Mouse (Mus musculus) induced T-regulatory cell, adult 2 months (primary cell): ENCODE measurements around the gene Ppfibp1.

Source experiments
- DNase-seq: peaks from one replicate; pipeline ENCODE4 v3.0.0-alpha.2; 2012; ENCODE audit warnings: low read depth

The Ppfibp1 gene

DNA sequence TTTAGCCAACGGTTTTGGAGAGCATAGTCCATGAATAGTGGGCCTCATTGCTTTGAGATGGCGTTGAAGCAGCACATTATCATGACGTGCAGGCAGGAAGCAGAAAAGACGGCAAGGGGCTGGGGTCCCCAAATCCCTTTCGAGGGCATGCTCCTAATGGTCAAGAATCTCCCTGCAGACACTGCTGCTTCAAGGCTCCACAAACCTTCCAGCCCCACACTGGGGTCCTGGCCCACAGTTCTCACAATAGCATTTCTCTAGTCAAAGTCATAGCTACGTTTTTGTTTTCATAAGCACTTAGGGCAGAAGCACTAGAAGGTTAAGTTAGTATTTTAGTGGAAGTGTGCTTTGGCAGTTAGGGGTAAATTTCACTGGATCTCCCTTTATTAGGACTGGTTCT lies 107.6 kb downstream of the Ppfibp1 start:
- DNase-seq = no peak

DNA sequence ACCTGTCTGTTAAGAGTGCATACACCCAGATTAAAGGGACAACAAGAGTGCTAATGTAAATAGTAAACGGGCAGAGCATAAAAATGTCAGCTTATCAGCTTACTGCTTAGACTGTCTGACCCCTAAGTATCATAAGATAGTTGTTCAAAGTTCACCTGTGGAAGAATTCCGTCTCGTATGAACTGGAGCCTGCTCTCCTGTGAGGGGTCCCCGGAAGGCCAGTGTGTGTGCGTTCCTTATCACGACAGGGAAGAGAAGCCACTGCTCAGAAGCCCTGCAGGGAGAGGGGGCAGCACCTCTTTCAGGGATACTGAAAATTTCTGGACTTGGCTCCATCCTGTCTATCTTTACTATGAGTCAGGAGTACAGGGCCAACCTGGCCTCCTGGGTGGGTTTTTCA lies 108.7 kb downstream of the Ppfibp1 start:
- DNase-seq = no peak

- no peak for DNase-seq
Observed at GRCm38 (mm10) chr6:146998710-146999109, 110.4 kb downstream of the Ppfibp1 start.

GRCm38 (mm10) chr6:146999302-146999701 lies 111.0 kb downstream of the Ppfibp1 start:
- DNase-seq = no peak

- no peak for DNase-seq
Observed at GRCm38 (mm10) chr6:146999755-147000154, 111.5 kb downstream of the Ppfibp1 start.

DNA sequence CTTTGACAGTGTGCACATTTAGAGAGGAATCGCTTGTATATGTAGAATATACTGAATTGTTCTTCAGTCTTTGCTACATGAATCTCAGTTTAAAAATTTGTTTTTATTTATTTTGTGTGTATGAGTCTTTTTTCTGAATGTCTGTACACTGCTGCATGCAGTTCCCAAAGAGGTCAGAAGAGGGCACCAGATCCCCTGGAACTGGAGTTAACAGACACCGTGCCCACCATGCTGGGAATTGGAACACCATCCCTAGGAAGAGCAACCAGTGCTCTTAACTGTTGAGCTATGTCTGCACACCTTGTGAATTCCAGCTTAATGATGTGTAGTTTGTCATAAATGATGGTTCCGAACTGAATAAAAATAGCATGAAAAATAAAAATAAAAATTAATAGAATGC lies 119.9 kb downstream of the Ppfibp1 start:
- peak; percentile 69 for DNase-seq

GRCm38 (mm10) chr6:147010358-147010757 lies 122.1 kb downstream of the Ppfibp1 start:
- no peak for DNase-seq

GRCm38 (mm10) chr6:147010811-147011520 lies 122.7 kb downstream of the Ppfibp1 start:
- no peak for DNase-seq

GRCm38 (mm10) chr6:147011555-147011954 lies 123.3 kb downstream of the Ppfibp1 start:
- no peak for DNase-seq

DNA sequence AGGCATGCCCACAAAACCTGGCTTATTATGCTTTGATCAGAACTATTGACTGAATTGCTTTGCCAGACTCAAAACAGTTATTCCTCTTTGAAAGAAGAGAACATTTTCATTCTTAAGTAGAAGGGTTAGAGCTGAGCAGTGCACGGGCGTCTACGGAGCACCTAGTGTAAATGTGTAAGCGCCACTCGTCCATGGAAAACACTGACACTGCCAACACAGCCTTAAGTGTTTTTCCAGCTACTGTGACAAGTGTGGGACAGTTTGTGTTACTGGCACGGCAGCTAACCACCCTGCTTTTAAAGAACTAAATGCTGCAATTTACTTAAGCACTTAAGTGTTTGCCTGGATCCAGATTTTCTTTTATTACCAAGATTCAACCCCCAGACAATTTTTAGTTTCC lies 123.7 kb downstream of the Ppfibp1 start:
- DNase-seq = no peak

- DNase-seq = peak; percentile 29
Observed at GRCm38 (mm10) chr6:147013546-147013945, 125.3 kb downstream of the Ppfibp1 start.

GRCm38 (mm10) chr6:147017906-147018305 lies 129.6 kb downstream of the Ppfibp1 start:
- no peak for DNase-seq

DNA sequence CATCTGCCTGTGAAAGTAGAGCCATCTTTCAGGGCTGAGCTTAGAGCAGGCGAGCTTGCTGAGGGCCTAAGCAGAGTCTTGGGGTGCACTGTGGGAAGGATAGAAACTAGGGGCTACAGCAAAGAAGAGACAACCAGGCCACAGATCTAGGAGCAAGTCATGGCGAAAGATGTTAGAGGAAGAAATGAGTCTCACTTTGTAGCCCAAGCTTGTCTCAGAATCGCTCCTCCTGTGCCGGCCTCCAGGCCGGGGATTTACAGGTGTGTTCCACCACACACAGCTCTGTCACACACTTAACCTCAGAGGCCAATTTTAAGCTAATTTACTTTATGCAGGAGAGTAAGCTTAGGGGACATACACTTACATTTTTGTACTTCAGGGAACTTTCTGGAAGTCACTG lies 130.1 kb downstream of the Ppfibp1 start:
- DNase-seq = no peak

GRCm38 (mm10) chr6:147021181-147021580 lies 132.9 kb downstream of the Ppfibp1 start:
- no peak for DNase-seq

DNA sequence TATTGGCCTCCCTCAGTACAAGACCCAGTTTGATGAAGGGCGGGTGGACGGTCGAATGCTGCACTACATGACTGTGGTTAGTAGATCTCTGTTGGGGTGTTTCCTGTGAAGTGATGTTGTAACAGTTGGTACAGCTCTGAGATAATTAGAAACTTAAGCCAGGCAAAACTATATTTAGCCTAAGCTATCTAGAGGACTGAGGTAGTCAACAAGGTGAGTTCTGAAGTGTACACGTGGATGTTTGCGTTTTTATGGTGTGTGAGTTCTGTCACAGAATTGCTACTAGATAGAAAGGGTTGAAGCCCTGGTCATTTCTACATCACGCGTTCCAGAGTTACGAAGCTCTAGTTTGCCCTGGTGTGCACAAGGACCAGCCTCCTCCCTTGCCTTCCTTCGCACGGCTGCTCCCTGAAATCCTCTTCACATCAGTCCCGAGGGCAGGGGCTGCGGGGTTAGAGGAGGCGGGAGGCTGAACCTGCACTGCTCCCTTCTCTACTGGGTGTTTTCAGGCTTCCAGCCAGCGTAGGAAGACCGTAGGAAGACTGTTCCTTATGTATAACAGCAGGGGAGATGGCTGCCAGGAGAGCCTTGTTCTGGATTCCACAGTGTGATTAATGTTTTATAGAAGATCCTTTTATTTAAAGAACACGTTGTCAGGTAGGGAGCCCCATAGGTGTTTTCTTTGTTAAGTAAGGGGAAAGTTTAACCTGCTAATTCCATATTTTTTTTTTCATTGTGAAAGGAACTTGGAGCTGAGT lies 134.3 kb downstream of the Ppfibp1 start:
- DNase-seq = no peak

DNA sequence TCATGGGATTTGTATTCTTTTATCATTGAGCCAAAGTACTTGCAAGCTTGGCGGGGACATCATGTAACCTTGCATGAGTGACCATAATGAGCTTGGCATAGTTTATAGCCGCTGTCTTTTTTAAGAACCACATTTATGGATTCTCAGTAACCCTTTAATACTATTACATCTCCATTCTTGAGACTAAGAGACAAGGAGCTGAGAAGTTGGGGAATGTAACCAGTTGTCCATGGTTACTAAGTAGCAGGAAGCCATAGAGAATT lies 134.8 kb downstream of the Ppfibp1 start:
- no peak for DNase-seq

DNA sequence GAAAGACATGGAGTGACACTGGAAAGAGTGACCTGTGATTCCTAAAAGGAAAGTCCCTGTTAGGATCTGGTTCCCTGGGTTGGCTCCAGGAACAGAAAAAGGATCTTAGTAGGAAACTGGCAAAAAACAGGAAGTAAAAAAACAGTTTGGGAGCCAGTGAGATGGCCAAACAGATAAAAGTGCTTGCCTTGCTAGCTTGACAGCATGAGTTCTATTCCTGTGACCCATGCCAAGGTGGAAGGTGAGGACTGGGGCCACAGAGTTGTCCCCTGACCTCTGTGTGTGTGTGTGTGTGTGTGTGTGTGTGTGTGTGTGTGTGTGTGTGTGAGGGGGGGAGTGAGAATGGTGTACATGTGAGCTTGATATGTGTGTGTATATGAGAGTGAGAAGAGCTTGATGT lies 135.3 kb downstream of the Ppfibp1 start:
- DNase-seq = no peak

DNA sequence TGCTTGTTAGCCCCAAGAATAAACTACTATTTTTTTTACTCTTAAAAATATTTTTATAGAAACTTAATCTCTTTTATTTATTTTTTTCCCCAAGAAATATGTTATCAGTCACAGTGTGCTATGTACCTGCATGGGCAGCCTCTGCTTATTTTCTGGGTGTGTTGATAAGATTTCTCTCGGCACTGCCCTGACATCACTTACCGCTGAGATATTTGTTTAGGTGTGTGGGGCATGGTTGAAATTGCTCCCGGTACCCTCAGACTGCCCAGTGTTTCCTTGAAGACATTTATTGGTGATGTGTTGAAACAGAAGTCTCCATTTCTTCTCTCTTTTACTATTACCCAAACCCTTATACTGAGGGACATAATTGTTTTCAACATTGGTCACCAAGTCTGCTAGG lies 136.5 kb downstream of the Ppfibp1 start:
- no peak for DNase-seq

DNA sequence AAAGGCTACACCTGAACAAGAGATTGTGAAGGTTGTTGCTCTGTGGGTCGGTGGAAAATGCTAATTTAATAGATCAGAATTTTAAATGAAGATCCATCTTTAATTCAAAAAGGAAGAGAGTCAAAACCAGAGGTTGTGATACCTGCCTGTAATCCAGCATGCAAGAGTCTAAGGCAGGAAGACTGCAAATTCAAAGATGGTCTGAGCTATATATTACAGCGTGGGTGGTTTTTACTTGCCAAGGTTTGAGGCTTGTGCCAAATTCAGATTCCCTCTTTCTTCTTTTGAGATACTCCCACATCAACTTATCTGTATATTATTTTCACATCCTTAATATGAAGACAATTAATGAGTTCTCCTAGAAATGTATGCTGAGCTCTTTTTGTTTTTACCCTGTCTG lies 140.1 kb downstream of the Ppfibp1 start:
- no peak for DNase-seq

- DNase-seq = no peak
Observed at GRCm38 (mm10) chr6:147029591-147029990, 141.3 kb downstream of the Ppfibp1 start.

DNA sequence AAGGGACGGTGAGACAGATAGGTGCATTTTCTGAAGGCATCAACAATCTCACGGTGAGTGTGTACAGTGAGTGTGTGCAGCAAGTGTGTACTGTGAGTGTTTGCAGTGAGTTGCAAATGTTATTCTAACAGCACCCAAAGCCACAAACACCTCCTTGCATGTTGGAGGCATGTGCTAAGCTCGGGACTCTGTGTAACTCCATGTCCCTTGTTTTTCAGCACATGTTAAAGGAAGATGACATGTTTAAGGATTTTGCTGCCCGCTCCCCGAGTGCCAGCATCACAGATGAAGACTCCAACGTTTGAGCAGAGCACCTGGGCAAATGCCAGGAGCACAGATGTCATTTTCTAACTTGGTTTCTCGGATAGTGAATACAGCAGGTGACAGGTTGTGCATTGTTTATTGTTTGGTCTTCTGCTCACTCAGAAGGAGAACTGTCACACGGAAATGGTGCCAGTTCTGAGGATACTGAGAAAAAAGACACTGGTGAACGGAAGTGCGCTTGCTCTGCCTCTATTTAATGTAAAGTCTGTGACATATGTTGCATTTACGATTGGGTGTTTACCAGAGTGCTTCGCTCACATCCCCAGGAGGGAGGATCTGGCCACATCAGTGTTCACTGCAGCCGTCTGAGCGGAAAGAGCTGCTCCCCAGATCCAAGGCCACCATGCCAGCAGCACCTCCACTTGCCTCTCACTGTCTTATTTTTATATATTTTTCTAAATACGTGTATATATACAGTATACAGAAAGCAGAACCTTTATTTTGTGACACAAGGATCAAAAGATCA lies 142.0 kb downstream of the Ppfibp1 start:
- no peak for DNase-seq

DNA sequence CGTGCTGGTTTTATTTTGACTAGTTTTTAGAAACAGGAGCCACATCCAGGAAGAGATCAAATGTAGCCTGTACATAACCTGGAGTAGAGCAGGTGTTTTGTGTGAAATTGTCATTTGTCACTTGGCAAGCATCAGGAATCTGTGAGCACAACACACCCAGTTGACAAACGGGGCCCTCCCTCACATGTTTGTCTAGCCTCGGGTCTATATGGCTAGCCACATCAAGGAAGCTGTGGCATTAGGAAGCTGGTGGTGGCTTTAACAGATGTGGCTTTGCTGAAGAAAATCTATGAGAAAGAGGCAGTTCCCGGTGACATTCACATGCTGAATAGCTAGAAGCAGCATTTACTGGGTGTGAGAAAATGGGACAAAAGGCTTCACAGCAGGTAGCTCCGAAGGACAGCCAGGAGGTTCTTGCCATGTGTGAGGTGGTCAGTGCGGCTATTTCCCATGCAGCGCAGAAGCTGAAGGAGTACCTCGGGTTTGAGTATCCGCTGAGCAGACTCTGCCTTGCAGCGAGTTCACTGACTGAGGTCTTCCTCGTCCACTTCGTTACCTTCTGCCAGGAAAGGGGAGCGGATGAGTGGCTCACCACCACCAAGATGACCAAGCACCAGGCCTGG lies 144.1 kb downstream of the Ppfibp1 start, which contains the start of gene Rep15:
Gene Rep15 (plus strand): TSS at position 282 of the 623 bp plus-strand sequence.
- DNase-seq = no peak
